Mouse (Mus musculus) kidney, adult 8-10 months (tissue): Measurements from ENCODE around the gene Siglec1.
"Not testable (repeated sequence)": the region's sequence is repeated elsewhere in the genome, so short reads cannot be mapped to it uniquely, and the experiment has no call there.

Source experiments
- DNase-seq, 2 experiments: peaks; one replicate each; pipeline ENCODE4 v3.0.0; 2022

Siglec1 gene

GRCm38 (mm10) chr2:131052043-131052442, 34.5 kb downstream of the Siglec1 start:
- no peak for DNase-seq

- no peak for DNase-seq
Measured at GRCm38 (mm10) chr2:131046025-131046424, 40.5 kb downstream of the Siglec1 start.

- DNase-seq: peak in 1 of 2 experiments; percentile 17
Measured at GRCm38 (mm10) chr2:131044989-131045720, 41.4 kb downstream of the Siglec1 start.

GRCm38 (mm10) chr2:131044354-131044852, 42.2 kb downstream of the Siglec1 start:
- DNase-seq: peak in 1 of 2 experiments; percentile 15

- DNase-seq: no peak
Measured at GRCm38 (mm10) chr2:131042988-131043387, 43.6 kb downstream of the Siglec1 start, which contains the start of gene Gfra4. TSS of gene Gfra4 (minus strand) at chr2:131043088.

- DNase-seq: no peak
Measured at GRCm38 (mm10) chr2:131040854-131041825, 45.4 kb downstream of the Siglec1 start.

- no peak for DNase-seq
Measured at GRCm38 (mm10) chr2:131038675-131039074, 47.9 kb downstream of the Siglec1 start.

- DNase-seq: no peak
Measured at GRCm38 (mm10) chr2:131038197-131038596, 48.4 kb downstream of the Siglec1 start.

GRCm38 (mm10) chr2:131037226-131037990, 49.2 kb downstream of the Siglec1 start:
- peak; percentile 31 to 37 for DNase-seq

- no peak for DNase-seq
Measured at GRCm38 (mm10) chr2:131036757-131037156, 49.8 kb downstream of the Siglec1 start.

GRCm38 (mm10) chr2:131036343-131036742, 50.2 kb downstream of the Siglec1 start:
- DNase-seq: no peak

GRCm38 (mm10) chr2:131031406-131031805, 55.2 kb downstream of the Siglec1 start:
- not testable (repeated sequence) for DNase-seq

- no peak for DNase-seq
Measured at GRCm38 (mm10) chr2:131030998-131031397, 55.6 kb downstream of the Siglec1 start.

- DNase-seq: no peak
Measured at GRCm38 (mm10) chr2:131030561-131030960, 56.0 kb downstream of the Siglec1 start.

- DNase-seq: no peak
Measured at GRCm38 (mm10) chr2:131029065-131029935, 57.3 kb downstream of the Siglec1 start.

- no peak for DNase-seq
Measured at GRCm38 (mm10) chr2:131026941-131027340, 59.6 kb downstream of the Siglec1 start.

- DNase-seq: no peak
Measured at GRCm38 (mm10) chr2:131025230-131025629, 61.3 kb downstream of the Siglec1 start.
